Mouse (Mus musculus) megakaryocyte progenitor cell, adult 5-6 weeks (primary cell): ENCODE measurements around the gene Cacng8. TPM values are rescaled to one million over a fixed set of nuclear protein-coding genes. Genes with fewer than 3 reads are reported as not detected.

Experiments used
- total RNA-seq, 2 experiments: library from RNA; stranded (forward) in 1 of 2; stranded (reverse) in 1 of 2; fragments of 157-497, 149-512 nt in 1 of 2; fragments of 200-1000 nt in 1 of 2; gene quantifications; 2 replicates each; pipeline versions ENCODE4 v1.2.3 to v1.2.4; 2015 to 2017

Cacng8 gene
- total RNA-seq, 2 experiments from 2014 or later: not detected

Other genes with a start within 250 kb of the Cacng8 start
- not detected in 2 replicates for gene AU018091, start 221.5 kb upstream of the Cacng8 start, total RNA-seq (2015)
- gene AU018091, start 221.5 kb upstream of the Cacng8 start, total RNA-seq (2017): not detected in 2 replicates
- 0.83 and 1.4 TPM in 2 replicates for gene Nlrp12, start 140.9 kb upstream of the Cacng8 start, total RNA-seq (2015)
- 2.3 and 2.7 TPM in 2 replicates for gene Nlrp12, start 140.9 kb upstream of the Cacng8 start, total RNA-seq (2017)
- gene Myadm, start 101.6 kb upstream of the Cacng8 start, total RNA-seq (2015): 12.8 and 13.8 TPM in 2 replicates
- 3.2 and 3.7 TPM in 2 replicates for gene Myadm, start 101.6 kb upstream of the Cacng8 start, total RNA-seq (2017)
- gene Prkcg, start 101.5 kb upstream of the Cacng8 start, total RNA-seq (2015): 0.10 and 0.32 TPM in 2 replicates
- not detected in 2 replicates for gene Prkcg, start 101.5 kb upstream of the Cacng8 start, total RNA-seq (2017)
- not detected in 2 replicates for gene Cacng7, start 57.7 kb upstream of the Cacng8 start, total RNA-seq (2015)
- not detected in 2 replicates for gene Cacng7, start 57.7 kb upstream of the Cacng8 start, total RNA-seq (2017)
- not detected in 2 replicates for gene Cacng6, start 33.5 kb downstream of the Cacng8 start, total RNA-seq (2015)
- not detected in 2 replicates for gene Cacng6, start 33.5 kb downstream of the Cacng8 start, total RNA-seq (2017)
- 0.47 and 1.5 TPM in 2 replicates for gene Tarm1, start 111.9 kb downstream of the Cacng8 start, total RNA-seq (2015)
- 0.12 and 0.91 TPM in 2 replicates for gene Tarm1, start 111.9 kb downstream of the Cacng8 start, total RNA-seq (2017)
- 0.22 TPM in 1 of 2 replicates, not detected in the other for gene Oscar, start 225.5 kb downstream of the Cacng8 start, total RNA-seq (2015)
- gene Oscar, start 225.5 kb downstream of the Cacng8 start, total RNA-seq (2017): not detected in 2 replicates
- 273 and 300 TPM in 2 replicates for gene Ndufa3, start 226.7 kb downstream of the Cacng8 start, total RNA-seq (2015)
- 219 and 232 TPM in 2 replicates for gene Ndufa3, start 226.7 kb downstream of the Cacng8 start, total RNA-seq (2017)
- gene Tfpt, start 239.2 kb downstream of the Cacng8 start, total RNA-seq (2015): 16.8 and 31.8 TPM in 2 replicates
- gene Tfpt, start 239.2 kb downstream of the Cacng8 start, total RNA-seq (2017): 34.4 and 44.2 TPM in 2 replicates
- gene Prpf31, start 239.3 kb downstream of the Cacng8 start, total RNA-seq (2015): 33.0 and 37.3 TPM in 2 replicates
- gene Prpf31, start 239.3 kb downstream of the Cacng8 start, total RNA-seq (2017): 113 and 130 TPM in 2 replicates